ENCODE assay signal across 8 mouse cellular contexts in the genomic region with DNA sequence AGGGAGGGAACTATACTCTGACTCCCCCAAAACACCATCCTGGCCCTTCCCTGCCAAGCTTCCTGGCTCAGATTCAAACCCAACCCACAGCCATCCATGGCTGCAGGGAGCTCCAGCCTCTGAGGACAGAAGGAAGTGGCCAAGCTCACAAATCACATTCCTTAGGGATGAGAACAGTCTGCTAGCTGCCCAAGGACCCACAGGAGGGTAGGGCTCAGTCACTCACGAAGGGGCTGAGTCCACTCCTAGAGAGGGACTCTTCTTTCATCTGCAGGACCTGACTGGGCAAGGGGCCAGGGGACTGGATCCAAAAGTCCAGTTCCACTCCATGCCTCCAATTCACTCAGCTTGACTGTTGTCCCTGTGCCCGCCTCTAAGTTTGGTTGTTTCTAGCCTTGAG. TPM values are rescaled to one million over a fixed set of nuclear protein-coding genes. Genes with fewer than 3 reads are reported as not detected.
DNase-seq lines count a peak whose midpoint lies in the region; ATAC-seq lines count a peak whose summit lies in the region.

No protein-coding gene starts in this region.

- no peaks in the 10 kb centered on the region for H3K36me3 ChIP-seq in embryonic facial prominence, embryonic 14.5 days (ENCODE audit: control insufficient read depth, insufficient read depth, low read length)
- H3K36me3 ChIP-seq in embryonic facial prominence, embryonic 10.5 days (replicated peaks), result no peaks in the 10 kb centered on the region

- ATAC-seq in embryonic facial prominence, embryonic 14.5 days (ENCODE audit: low read depth), result no peak

- 46% methylated on average over 2 of the region's 2 CpGs for WGBS in embryonic facial prominence, embryonic 14.5 days
- WGBS in embryonic facial prominence, embryonic 10.5 days, result 60% methylated on average over 2 of the region's 2 CpGs

- no peak overlapping the region for H3K4me2 ChIP-seq in embryonic facial prominence, embryonic 14.5 days (ENCODE audit: low read depth, low read length)

- H3K4me1 ChIP-seq in embryonic facial prominence, embryonic 14.5 days (ENCODE audit: control insufficient read depth, insufficient read depth, low read length), result peaks cover 52% of the 10 kb centered on the region
- H3K4me1 ChIP-seq in embryonic facial prominence, embryonic 10.5 days, result peaks cover 57% of the 10 kb centered on the region

- no peaks in the 10 kb centered on the region for H3K9me3 ChIP-seq in embryonic facial prominence, embryonic 14.5 days (ENCODE audit: control insufficient read depth, low read length)
- H3K9me3 ChIP-seq in embryonic facial prominence, embryonic 10.5 days, result no peaks in the 10 kb centered on the region

- H3K4me3 ChIP-seq in embryonic facial prominence, embryonic 14.5 days (ENCODE audit: low read depth, low read length), result no peak overlapping the region
- no peak overlapping the region for H3K4me3 ChIP-seq in embryonic facial prominence, embryonic 10.5 days

- DNase-seq in embryonic facial prominence, embryonic 14.5 days (ENCODE audit: low spot score), result peak; percentile 57
- no peak for DNase-seq in embryonic facial prominence, embryonic 10.5 days (ENCODE audit: low spot score)
- peak; percentile 93 for DNase-seq in 3T3-L1 (ENCODE audit: low read depth, low spot score)
- peak; percentile 36 to 53 for DNase-seq in cerebellum, postnatal 4 days (ENCODE audit: low spot score in 2 of 2)
- DNase-seq in heart, postnatal 4 days, result peak; percentile 83
- DNase-seq in lung, adult 18-20 months, result peak; percentile 89 to 92
- DNase-seq in B cell, adult 2 months, result no peak
- DNase-seq in frontal cortex, postnatal 25 days (ENCODE audit: low spot score in 2 of 2), result no peak

- peak overlapping the region; percentile 40 for H3K27ac ChIP-seq in embryonic facial prominence, embryonic 14.5 days (replicated peaks; ENCODE audit: low read depth, low read length)
- H3K27ac ChIP-seq in embryonic facial prominence, embryonic 10.5 days (replicated peaks), result no peak overlapping the region

- H3K9ac ChIP-seq in embryonic facial prominence, embryonic 14.5 days (ENCODE audit: low read depth, low read length), result no peak overlapping the region

- H3K27me3 ChIP-seq in embryonic facial prominence, embryonic 14.5 days (replicated peaks; ENCODE audit: control insufficient read depth, insufficient read depth, low read length), result 0 out of 2 replicates have a peak, but pooled peaks cover 6% of the 10 kb centered on the region
- H3K27me3 ChIP-seq in embryonic facial prominence, embryonic 10.5 days (replicated peaks; ENCODE audit: low read depth, poor library complexity, severe bottlenecking), result peaks cover 78% of the 10 kb centered on the region

RNA-seq across cellular contexts. Expression of gene Irf1, which starts 8.0 kb away (rescaled TPM):
- 13.2 and 13.9 TPM in 2 replicates for polyA plus RNA-seq in embryonic facial prominence, embryonic 14.5 days (2014; fragmentation: Nextera tagmentation; extraction: Ambion mirVana)
- polyA plus RNA-seq in embryonic facial prominence, embryonic 10.5 days (2016; fragmentation: Nextera tagmentation; extraction: Ambion mirVana), result 5.6 and 7.0 TPM in 2 replicates
- total RNA-seq in heart, postnatal 4 days (2021), result 10 to 100 TPM; 11.8 to 12.2 TPM

RNA-seq across cellular contexts. Expression of gene Gm17334, which starts 11.2 kb away (rescaled TPM):
- 0.19 TPM in 1 of 2 replicates, not detected in the other for polyA plus RNA-seq in embryonic facial prominence, embryonic 14.5 days (2014; fragmentation: Nextera tagmentation; extraction: Ambion mirVana)
- polyA plus RNA-seq in embryonic facial prominence, embryonic 10.5 days (2016; fragmentation: Nextera tagmentation; extraction: Ambion mirVana), result not detected in 2 replicates
- not detected for total RNA-seq in heart, postnatal 4 days (2021)

RNA-seq across cellular contexts. Expression of gene Il5, which starts 41.2 kb away (rescaled TPM):
- not detected in 2 replicates for polyA plus RNA-seq in embryonic facial prominence, embryonic 14.5 days (2014; fragmentation: Nextera tagmentation; extraction: Ambion mirVana)
- polyA plus RNA-seq in embryonic facial prominence, embryonic 10.5 days (2016; fragmentation: Nextera tagmentation; extraction: Ambion mirVana), result not detected in 2 replicates
- total RNA-seq in heart, postnatal 4 days (2021), result not detected

RNA-seq across cellular contexts. Expression of gene Rad50, which starts 54.7 kb away (rescaled TPM):
- 18.0 and 19.5 TPM in 2 replicates for polyA plus RNA-seq in embryonic facial prominence, embryonic 14.5 days (2014; fragmentation: Nextera tagmentation; extraction: Ambion mirVana)
- 24.6 and 25.8 TPM in 2 replicates for polyA plus RNA-seq in embryonic facial prominence, embryonic 10.5 days (2016; fragmentation: Nextera tagmentation; extraction: Ambion mirVana)
- total RNA-seq in heart, postnatal 4 days (2021), result 10 to 100 TPM; 13.0 to 13.5 TPM

Comparison
In these comparisons a context has a peak if more than half of its experiments do, and no peak if none do; other contexts are left out.
1. DNase-seq: peak in embryonic facial prominence, embryonic 14.5 days (single experiment), 3T3-L1 (single experiment), cerebellum, postnatal 4 days (2 of 2), heart, postnatal 4 days (single experiment) and lung, adult 18-20 months (2 of 2); none in embryonic facial prominence, embryonic 10.5 days (single experiment), B cell, adult 2 months (0 of 2) and frontal cortex, postnatal 25 days (0 of 2).